Comparison of ENCODE assay signal across 8 mouse cellular contexts in the genomic region with DNA sequence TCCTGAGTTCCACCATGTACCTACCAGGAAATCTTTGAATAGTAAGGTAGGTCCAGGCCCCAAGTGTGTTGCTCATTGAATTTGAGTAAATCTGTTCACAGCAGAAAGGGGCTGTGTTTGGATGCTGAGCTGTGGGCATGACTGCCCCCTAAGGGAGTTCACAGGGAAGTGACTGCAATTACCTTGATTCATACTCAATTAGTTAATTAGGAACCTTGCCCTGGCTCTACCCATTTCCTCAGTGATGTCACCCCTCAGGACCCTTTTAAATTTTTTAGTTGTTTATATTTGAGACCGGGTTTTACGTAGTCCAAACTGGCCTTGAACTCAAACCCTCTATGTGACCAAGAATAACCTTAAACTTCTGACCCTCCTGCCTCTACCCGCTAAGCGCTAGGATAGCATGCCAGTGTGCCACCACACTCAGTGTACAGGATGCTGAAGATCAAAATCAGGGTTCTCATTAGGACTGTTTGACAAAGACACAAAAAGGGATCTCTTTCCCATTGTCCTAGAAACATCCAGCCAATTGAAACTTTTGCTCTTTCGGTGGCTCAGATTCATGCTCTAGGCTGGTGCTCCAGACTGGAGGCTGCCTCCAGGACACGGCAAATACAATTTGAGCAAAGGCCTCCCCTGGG. TPM values are rescaled to one million over a fixed set of nuclear protein-coding genes. Genes with fewer than 3 reads are reported as not detected.
DNase-seq lines count a peak whose midpoint lies in the region; ATAC-seq and TF ChIP-seq lines count a peak whose summit lies in the region.

No protein-coding gene starts in this region.

- TF ChIP-seq CTCF in liver, embryonic 14.5 days (IDR thresholded peaks at IDR 0.05; ENCODE audit: low read depth) = peak; percentile 51

- peaks cover 18% of the 10 kb centered on the region for H3K4me1 ChIP-seq in forebrain, embryonic 13.5 days
- no peaks in the 10 kb centered on the region; a peak in 2 of 4 replicates for H3K4me1 ChIP-seq in liver, embryonic 14.5 days (replicated peaks; ENCODE audit: control insufficient read depth in 2 of 2, insufficient read depth in 2 of 2, low read length in 1 of 2)
- peaks cover 10% of the 10 kb centered on the region for H3K4me1 ChIP-seq in stomach, embryonic 16.5 days (ENCODE audit: control insufficient read depth, insufficient read depth, low read length)

- ATAC-seq in cerebellum, adult (ENCODE audit: insufficient number of reproducible peaks, low FRiP score, low TSS enrichment) = 0 out of 2 replicates have a peak, but pooled peaks have one; percentile 20
- ATAC-seq in forebrain, embryonic 13.5 days = peak; percentile 51
- ATAC-seq in liver, embryonic 14.5 days (ENCODE audit: insufficient read depth) = peak; percentile 18; the same call in 1 of the 2 replicates
- no peak for ATAC-seq in stomach, embryonic 16.5 days (ENCODE audit: insufficient read depth, low FRiP score)

- no peak for TF ChIP-seq EP300 in liver, embryonic 14.5 days (IDR thresholded peaks at IDR 0.05; ENCODE audit: low read depth)

- no peaks in the 10 kb centered on the region for H3K9me3 ChIP-seq in forebrain, embryonic 13.5 days (replicated peaks)
- no peaks in the 10 kb centered on the region for H3K9me3 ChIP-seq in liver, embryonic 14.5 days (ENCODE audit: control insufficient read depth, low read length)
- H3K9me3 ChIP-seq in stomach, embryonic 16.5 days (replicated peaks; ENCODE audit: control insufficient read depth, low read length) = no peaks in the 10 kb centered on the region

- peak overlapping the region; percentile 77 for H3K27ac ChIP-seq in forebrain, embryonic 13.5 days
- H3K27ac ChIP-seq in liver, embryonic 14.5 days = no peak overlapping the region
- H3K27ac ChIP-seq in stomach, embryonic 16.5 days (ENCODE audit: low read length) = peak overlapping the region; percentile 62

- no peak for DNase-seq in cerebellum, adult 8-10 months
- DNase-seq in 416B (ENCODE audit: low read depth) = peak; percentile 57
- no peak for DNase-seq in liver, embryonic 14.5 days (ENCODE audit: low read depth in 3 of 3, low spot score in 3 of 3)
- DNase-seq in adrenal gland, adult 2 months = no peak
- no peak for DNase-seq in left cerebral cortex, postnatal 36 days (ENCODE audit: low spot score in 2 of 2)

- H3K4me2 ChIP-seq in forebrain, embryonic 13.5 days = peak overlapping the region; percentile 93
- peak overlapping the region; percentile 77 for H3K4me2 ChIP-seq in liver, embryonic 14.5 days (ENCODE audit: low read depth)
- H3K4me2 ChIP-seq in stomach, embryonic 16.5 days (ENCODE audit: low read depth, low read length) = peak overlapping the region; percentile 97

- peak overlapping the region; percentile 70 for H3K4me3 ChIP-seq in forebrain, embryonic 13.5 days
- H3K4me3 ChIP-seq in liver, embryonic 14.5 days (ENCODE audit: insufficient read depth in 1 of 2, low read depth in 2 of 2, low read length in 2 of 2) = peak overlapping the region; percentile 45 to 50; a peak in 3 of 4 replicates
- peak overlapping the region; percentile 62 for H3K4me3 ChIP-seq in stomach, embryonic 16.5 days (replicated peaks; ENCODE audit: low read length)

- H3K27me3 ChIP-seq in forebrain, embryonic 13.5 days = no peaks in the 10 kb centered on the region
- H3K27me3 ChIP-seq in liver, embryonic 14.5 days (ENCODE audit: control insufficient read depth, insufficient read depth, low read length) = peaks cover 33% of the 10 kb centered on the region
- H3K27me3 ChIP-seq in stomach, embryonic 16.5 days (ENCODE audit: control insufficient read depth, insufficient read depth, low read length) = no peaks in the 10 kb centered on the region

- H3K9ac ChIP-seq in forebrain, embryonic 13.5 days = peak overlapping the region; percentile 80
- no peak overlapping the region for H3K9ac ChIP-seq in liver, embryonic 14.5 days (replicated peaks)
- H3K9ac ChIP-seq in stomach, embryonic 16.5 days (ENCODE audit: low read length) = peak overlapping the region; percentile 71

- intact Hi-C loops in left cerebral cortex, postnatal 36 days (cut with DNase I) = loop anchor here (5.0 kb wide), 1 partner anchor 137 kb away; no protein-coding TSS in a partner anchor

- 7% methylated on average over 6 of the region's 6 CpGs for WGBS in forebrain, embryonic 13.5 days
- 18% methylated on average over 6 of the region's 6 CpGs for WGBS in liver, embryonic 14.5 days (ENCODE audit: insufficient replicate concordance)
- WGBS in stomach, embryonic 16.5 days = 15% methylated on average over 6 of the region's 6 CpGs

- H3K36me3 ChIP-seq in forebrain, embryonic 13.5 days (ENCODE audit: poor library complexity, severe bottlenecking) = peaks cover 11% of the 10 kb centered on the region
- no peaks in the 10 kb centered on the region for H3K36me3 ChIP-seq in liver, embryonic 14.5 days (replicated peaks; ENCODE audit: control insufficient read depth, insufficient read depth, low read depth)
- no peaks in the 10 kb centered on the region for H3K36me3 ChIP-seq in stomach, embryonic 16.5 days (ENCODE audit: control insufficient read depth, insufficient read depth, low read length)

RNA-seq across cellular contexts. Expression of a gene that starts 0.5 kb away (rescaled TPM):
- 17.8 and 19.4 TPM in 2 replicates for polyA plus RNA-seq in forebrain, embryonic 13.5 days (2015; fragmentation: Nextera tagmentation; extraction: Ambion mirVana)
- 0.56 and 0.94 TPM in 2 replicates for polyA plus RNA-seq in liver, embryonic 14.5 days (2012; rRNA removed)
- 0.85 and 0.94 TPM in 2 replicates for polyA plus RNA-seq in liver, embryonic 14.5 days (2014; fragmentation: Nextera tagmentation; extraction: Ambion mirVana)
- 13.1 and 14.1 TPM in 2 replicates for polyA plus RNA-seq in stomach, embryonic 16.5 days (2015; fragmentation: Nextera tagmentation; extraction: Ambion mirVana)
- 10 to 100 TPM in 1 of 2 experiments, 1 to 10 TPM in 1; 8.2 to 12.2 TPM for total RNA-seq in adrenal gland, adult 2 months (2021)
- polyA plus RNA-seq in adrenal gland, adult 2 months (2012; rRNA removed) = 7.9 and 8.9 TPM in 2 replicates
- 1 to 10 TPM; 6.7 to 9.1 TPM for total RNA-seq in left cerebral cortex, postnatal 36 days (2021)

RNA-seq across cellular contexts. Expression of a gene that starts 11.7 kb away (rescaled TPM):
- 427 and 455 TPM in 2 replicates for polyA plus RNA-seq in forebrain, embryonic 13.5 days (2015; fragmentation: Nextera tagmentation; extraction: Ambion mirVana)
- polyA plus RNA-seq in liver, embryonic 14.5 days (2012; rRNA removed) = 88.2 and 236 TPM in 2 replicates
- 453 and 467 TPM in 2 replicates for polyA plus RNA-seq in liver, embryonic 14.5 days (2014; fragmentation: Nextera tagmentation; extraction: Ambion mirVana)
- polyA plus RNA-seq in stomach, embryonic 16.5 days (2015; fragmentation: Nextera tagmentation; extraction: Ambion mirVana) = 401 and 513 TPM in 2 replicates
- 100 to 1,000 TPM; 308 to 315 TPM for total RNA-seq in adrenal gland, adult 2 months (2021)
- polyA plus RNA-seq in adrenal gland, adult 2 months (2012; rRNA removed) = 5.2 and 5.3 TPM in 2 replicates
- total RNA-seq in left cerebral cortex, postnatal 36 days (2021) = 100 to 1,000 TPM; 164 to 189 TPM

RNA-seq across cellular contexts. Expression of a gene that starts 49.6 kb away (rescaled TPM):
- 11.0 and 13.5 TPM in 2 replicates for polyA plus RNA-seq in forebrain, embryonic 13.5 days (2015; fragmentation: Nextera tagmentation; extraction: Ambion mirVana)
- 4.7 and 7.0 TPM in 2 replicates for polyA plus RNA-seq in liver, embryonic 14.5 days (2012; rRNA removed)
- polyA plus RNA-seq in liver, embryonic 14.5 days (2014; fragmentation: Nextera tagmentation; extraction: Ambion mirVana) = 4.9 and 5.6 TPM in 2 replicates
- 18.2 and 18.3 TPM in 2 replicates for polyA plus RNA-seq in stomach, embryonic 16.5 days (2015; fragmentation: Nextera tagmentation; extraction: Ambion mirVana)
- 10 to 100 TPM; 27.4 to 34.2 TPM for total RNA-seq in adrenal gland, adult 2 months (2021)
- polyA plus RNA-seq in adrenal gland, adult 2 months (2012; rRNA removed) = 2.9 and 3.2 TPM in 2 replicates
- total RNA-seq in left cerebral cortex, postnatal 36 days (2021) = 10 to 100 TPM; 56.2 to 57.8 TPM

Comparison
In these comparisons a context has a peak if more than half of its experiments do, and no peak if none do; other contexts are left out.
1. RNA of a gene that starts 11.7 kb away (polyA plus RNA-seq): 401 to 513 TPM in stomach, embryonic 16.5 days, 88.2 to 467 TPM in liver, embryonic 14.5 days and 427 to 455 TPM in forebrain, embryonic 13.5 days; 5.2 to 5.3 TPM in adrenal gland, adult 2 months; every median in the first group is over 10 times any median in the second.
2. Peak in every context shown above with its lines, with median percentiles within 50 percentile points of each other: H3K4me2 ChIP-seq and H3K4me3 ChIP-seq.